Mouse (Mus musculus): Measurements from ENCODE around the gene Soat2. TPM values are rescaled to one million over a fixed set of nuclear protein-coding genes. Genes with fewer than 3 reads are reported as not detected.

Soat2 gene
- total and polyA plus RNA-seq, 3 experiments = 0.28 to 10.4 (median 0.56) TPM

GRCm38 (mm10) chr15:102102548-102103121, 47.7 kb upstream of the Soat2 start:
- no peak overlapping the region for H3K9ac ChIP-seq (ENCODE audit: insufficient read depth, low read depth)
- H3K36me3 ChIP-seq (replicated peaks in 1 of 2; ENCODE audit: control insufficient read depth in 1 of 2, insufficient read depth in 1 of 2, low read length in 1 of 2) = peaks cover 3 to 17% of the 10 kb centered on the region in 2 experiments
- H3K27ac ChIP-seq (ENCODE audit: insufficient read depth, low read depth) = no peak overlapping the region
- H3K4me3 ChIP-seq (replicated peaks in 1 of 3; ENCODE audit: low read depth in 2 of 3, low read length in 2 of 3, poor library complexity in 1 of 3) = no peak overlapping the region
- H3K4me1 ChIP-seq (ENCODE audit: control insufficient read depth in 1 of 2, insufficient read depth in 2 of 2) = peaks cover 11 to 44% of the 10 kb centered on the region in 2 experiments
- in situ Hi-C loops (cut with MboI; ENCODE audit: low pct_ligation_motif_present, low pct_unique_long_range_greater_than_20kb, low sequenced_read_pairs) = loop anchor here (5.0 kb wide), 1 partner anchor 35 kb away; the partner anchor contains the start of gene Spryd3
- peaks cover 77% of the 10 kb centered on the region for H3K27me3 ChIP-seq (replicated peaks)
- dilution Hi-C loops (cut with MboI; ENCODE audit: extremely low pct_ligation_motif_present, extremely low pct_unique_long_range_greater_than_20kb, low sequenced_read_pairs) = no loop called here
- H3K9me3 ChIP-seq (replicated peaks; ENCODE audit: low read length) = no peaks in the 10 kb centered on the region
- no peak overlapping the region for H3K4me2 ChIP-seq (ENCODE audit: insufficient read depth, low read depth, poor library complexity, severe bottlenecking)
- DNase-seq (ENCODE audit: extremely low read depth) = no peak
- no peaks in the 10 kb centered on the region for H3K79me2 ChIP-seq (replicated peaks; ENCODE audit: control insufficient read depth, extremely low read depth, insufficient read depth, poor library complexity, severe bottlenecking)
- no peak for TF ChIP-seq MEF2A (IDR thresholded peaks at IDR 0.05; ENCODE audit: borderline replicate concordance, low read depth, low read length)
- TF ChIP-seq CHD1 (IDR thresholded peaks at IDR 0.05; ENCODE audit: low read depth, low read length) = no peak
- no peak for TF ChIP-seq MYC (IDR thresholded peaks at IDR 0.05; ENCODE audit: low read depth, low read length)
- no peak for TF ChIP-seq RCOR1 (conservative IDR thresholded peaks at IDR 0.05; ENCODE audit: low read depth, low read length)
- no peak for TF ChIP-seq TBP (conservative IDR thresholded peaks at IDR 0.05; ENCODE audit: low read depth, low read length)
- TF ChIP-seq IRF4 (IDR thresholded peaks at IDR 0.05; ENCODE audit: low read depth, low read length) = no peak
- no peak for TF ChIP-seq POLR2AphosphoS2 (IDR thresholded peaks at IDR 0.05; ENCODE audit: low read depth, low read length)
- no peak for TF ChIP-seq EP300 (IDR thresholded peaks at IDR 0.05; ENCODE audit: low read length)
- TF ChIP-seq ELF1 (IDR thresholded peaks at IDR 0.05; ENCODE audit: low read depth, low read length) = no peak
- TF ChIP-seq TCF12 (IDR thresholded peaks at IDR 0.05; ENCODE audit: low read depth, low read length) = no peak
- no peak for TF ChIP-seq SIN3A (IDR thresholded peaks at IDR 0.05; ENCODE audit: low read length)
- no peak for TF ChIP-seq USF1 (IDR thresholded peaks at IDR 0.05; ENCODE audit: low read depth, low read length)
- no peak for TF ChIP-seq ZKSCAN1 (IDR thresholded peaks at IDR 0.05; ENCODE audit: borderline replicate concordance, low read depth, low read length)
- no peak for TF ChIP-seq JUND (conservative IDR thresholded peaks at IDR 0.05; ENCODE audit: low read depth, low read length)
- no peak for TF ChIP-seq MAZ (IDR thresholded peaks at IDR 0.05; ENCODE audit: low read depth, low read length)
- no peak for TF ChIP-seq GABPA (IDR thresholded peaks at IDR 0.05; ENCODE audit: insufficient replicate concordance, low read depth, low read length)
- no peak for TF ChIP-seq MXI1 (IDR thresholded peaks at IDR 0.05; ENCODE audit: low read depth, low read length)
- TF ChIP-seq ZNF384 (IDR thresholded peaks at IDR 0.05; ENCODE audit: low read depth, low read length) = no peak

DNA sequence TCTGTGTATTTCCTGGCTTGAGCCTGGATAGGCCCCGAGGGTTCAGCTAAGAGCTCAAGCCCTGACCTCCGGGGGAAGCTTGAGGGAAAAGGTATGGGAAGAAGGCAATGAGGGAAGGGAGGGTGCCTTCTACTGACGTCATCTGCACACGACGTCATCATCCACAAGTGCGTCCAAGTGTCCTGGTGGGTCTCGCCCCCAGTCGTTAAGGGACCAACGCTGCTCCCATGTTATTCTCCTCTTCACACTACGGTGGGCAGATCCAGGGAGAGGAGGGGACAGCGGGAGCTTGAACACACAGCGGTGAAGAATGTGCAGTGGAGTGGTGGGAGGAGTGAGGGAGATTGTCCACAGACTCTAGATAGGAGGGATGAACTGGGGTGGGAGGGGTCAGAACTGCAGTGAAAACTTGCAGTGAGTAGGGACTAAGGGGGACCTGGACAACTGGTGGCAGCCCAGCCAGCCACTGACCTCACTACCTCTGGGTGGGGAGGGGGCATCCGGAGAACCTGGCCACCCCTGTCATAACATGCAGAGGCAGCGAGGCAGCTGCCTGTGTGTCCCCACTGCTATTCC, 46.9 kb upstream of the Soat2 start:
- Histone ChIP-seq H3K4me3 (replicated peaks in 1 of 3; ENCODE audit: low read depth in 2 of 3, low read length in 2 of 3, poor library complexity in 1 of 3) (no peak overlapping the region), H3K36me3 (replicated peaks in 1 of 2; ENCODE audit: control insufficient read depth in 1 of 2, insufficient read depth in 1 of 2, low read length in 1 of 2) (peaks cover 0 to 9% of the 10 kb centered on the region in 2 experiments), H3K4me1 (ENCODE audit: control insufficient read depth in 1 of 2, insufficient read depth in 2 of 2) (peaks cover 14 to 52% of the 10 kb centered on the region in 2 experiments), H3K9ac (ENCODE audit: insufficient read depth, low read depth) (no peak overlapping the region), H3K79me2 (replicated peaks; ENCODE audit: control insufficient read depth, extremely low read depth, insufficient read depth, poor library complexity, severe bottlenecking) (no peaks in the 10 kb centered on the region), H3K27me3 (replicated peaks) (peaks cover 84% of the 10 kb centered on the region), H3K9me3 (replicated peaks; ENCODE audit: low read length) (no peaks in the 10 kb centered on the region), H3K4me2 (ENCODE audit: insufficient read depth, low read depth, poor library complexity, severe bottlenecking) (no peak overlapping the region), H3K27ac (ENCODE audit: insufficient read depth, low read depth) (no peak overlapping the region)
- no peak for DNase-seq (ENCODE audit: extremely low read depth)
- dilution Hi-C loops (cut with MboI; ENCODE audit: extremely low pct_ligation_motif_present, extremely low pct_unique_long_range_greater_than_20kb, low sequenced_read_pairs) = no loop called here
- in situ Hi-C loops (cut with MboI; ENCODE audit: low pct_ligation_motif_present, low pct_unique_long_range_greater_than_20kb, low sequenced_read_pairs) = loop anchor here (5.0 kb wide), 1 partner anchor 34 kb away; the partner anchor contains the start of gene Spryd3
- TF ChIP-seq POLR2A (IDR thresholded peaks at IDR 0.05; ENCODE audit: low read depth, low read length) (no peak), PAX5 (IDR thresholded peaks at IDR 0.05; ENCODE audit: low read length) (no peak), GABPA (IDR thresholded peaks at IDR 0.05; ENCODE audit: insufficient replicate concordance, low read depth, low read length) (no peak), USF1 (IDR thresholded peaks at IDR 0.05; ENCODE audit: low read depth, low read length) (no peak), ELF1 (IDR thresholded peaks at IDR 0.05; ENCODE audit: low read depth, low read length) (no peak), MEF2A (IDR thresholded peaks at IDR 0.05; ENCODE audit: borderline replicate concordance, low read depth, low read length) (no peak), BHLHE40 (IDR thresholded peaks at IDR 0.05; ENCODE audit: low read depth, low read length) (no peak), RAD21 (IDR thresholded peaks at IDR 0.05; ENCODE audit: low read depth, low read length) (no peak), JUND (conservative IDR thresholded peaks at IDR 0.05; ENCODE audit: low read depth, low read length) (no peak), SIN3A (IDR thresholded peaks at IDR 0.05; ENCODE audit: low read length) (no peak), POLR2AphosphoS2 (IDR thresholded peaks at IDR 0.05; ENCODE audit: low read depth, low read length) (no peak), NELFE (IDR thresholded peaks at IDR 0.05; ENCODE audit: low read depth, low read length) (no peak), JUN (IDR thresholded peaks at IDR 0.05; ENCODE audit: insufficient read depth, low read depth, low read length) (no peak)

Data from CH12.LX (cell line).